Mouse (Mus musculus) MEL (cell line): ENCODE data around the gene Tm9sf1. TPM values are rescaled to one million over a fixed set of nuclear protein-coding genes. Genes with fewer than 3 reads are reported as not detected.

ENCODE experiments used
- DNase-seq: peaks from one replicate; pipeline ENCODE4 v3.0.0; 2011; ENCODE audit warnings: low read depth, low spot score
- H3K27ac ChIP-seq: 2 replicates; pipeline ENCODE4 v1.5.1; 2012; ENCODE audit warnings: low read depth, mild to moderate bottlenecking, control low read depth, low read length, moderate library complexity; ENCODE audit not compliant: control insufficient read depth
- H3K27me3 ChIP-seq, 2 experiments: fragments of 150-350 bp in 1 of 2; sonication (generic) in 1 of 2; 2 replicates each; pipeline ENCODE4 v1.6.1; 2012; ENCODE audit warnings: low read length in 2 of 2, mild to moderate bottlenecking in 2 of 2, improper control_type of control experiment in 1 of 2, moderate library complexity in 1 of 2; ENCODE audit not compliant: insufficient read depth in 2 of 2, control insufficient read depth in 1 of 2
- H3K36me3 ChIP-seq, 2 experiments: 2 replicates each; pipeline ENCODE4 v1.6.1; 2012 to 2014; ENCODE audit warnings: low read length in 2 of 2, improper control_type of control experiment in 1 of 2, inconsistent platforms in 1 of 2, mild to moderate bottlenecking in 1 of 2; ENCODE audit not compliant: insufficient read depth in 2 of 2, control insufficient read depth in 1 of 2
- H3K4me1 ChIP-seq, 2 experiments: fragments of 150-350 bp in 1 of 2; sonication (generic) in 1 of 2; 2 replicates each; pipeline ENCODE4 v1.6.1; 2012; ENCODE audit warnings: low read length in 2 of 2, improper control_type of control experiment in 1 of 2, mild to moderate bottlenecking in 1 of 2; ENCODE audit not compliant: insufficient read depth in 2 of 2, control insufficient read depth in 1 of 2
- H3K4me3 ChIP-seq, 2 experiments: fragments of 150-350 bp in 1 of 2; sonication (generic) in 1 of 2; 2 replicates each; pipeline ENCODE4 v1.5.1; 2012; ENCODE audit warnings: low read depth in 2 of 2, low read length in 2 of 2, mild to moderate bottlenecking in 2 of 2, moderate library complexity in 2 of 2, control low read depth in 1 of 2, improper control_type of control experiment in 1 of 2; ENCODE audit not compliant: control insufficient read depth in 1 of 2, insufficient read depth in 1 of 2
- H3K79me2 ChIP-seq: 2 replicates; pipeline ENCODE4 v1.6.1; 2012; ENCODE audit warnings: mild to moderate bottlenecking, low read length, moderate library complexity; ENCODE audit not compliant: control insufficient read depth, poor library complexity, insufficient read depth
- H3K9ac ChIP-seq: 2 replicates; pipeline ENCODE4 v1.6.1; 2012; ENCODE audit warnings: low read depth, mild to moderate bottlenecking, control low read depth, low read length, moderate library complexity; ENCODE audit not compliant: control insufficient read depth, poor library complexity, severe bottlenecking
- H3K9me3 ChIP-seq: fragments of 150-350 bp; sonication (generic); replicated peaks from 2 replicates; pipeline ENCODE4 v1.6.1; 2012; ENCODE audit warnings: mild to moderate bottlenecking, low read length, improper control_type of control experiment, moderate library complexity; ENCODE audit not compliant: insufficient read depth
- BHLHE40 ChIP-seq: IDR thresholded peaks from 2 replicates; pipeline ENCODE4 v1.6.1; 2012; ENCODE audit warnings: low read depth, mild to moderate bottlenecking, inconsistent platforms, low read length, improper control_type of control experiment, borderline replicate concordance
- CHD2 ChIP-seq: IDR thresholded peaks from 2 replicates; pipeline ENCODE4 v1.6.1; 2011; ENCODE audit warnings: low read length, improper control_type of control experiment
- CTCF ChIP-seq, 3 experiments: IDR thresholded peaks in 2 of 3; conservative IDR thresholded peaks in 1 of 3; 2 replicates each; pipeline ENCODE4 v1.5.1; 2011 to 2012; ENCODE audit warnings: low read length in 3 of 3, low read depth in 2 of 3, mild to moderate bottlenecking in 2 of 3, improper control_type of control experiment in 1 of 3, inconsistent platforms in 1 of 3, mixed read lengths in 1 of 3, moderate library complexity in 1 of 3; ENCODE audit not compliant: control insufficient read depth in 1 of 3, insufficient read depth in 1 of 3, poor library complexity in 1 of 3, severe bottlenecking in 1 of 3
- E2F4 ChIP-seq: IDR thresholded peaks from 2 replicates; pipeline ENCODE4 v1.6.1; 2011; ENCODE audit warnings: low read depth, low read length, improper control_type of control experiment, borderline replicate concordance
- ELF1 ChIP-seq: IDR thresholded peaks from 2 replicates; pipeline ENCODE4 v1.6.1; 2014; ENCODE audit warnings: low read depth, mild to moderate bottlenecking, inconsistent platforms, low read length, improper control_type of control experiment, moderate library complexity
- EP300 ChIP-seq, 2 experiments: IDR thresholded peaks; 2 replicates each; pipeline ENCODE4 v1.6.1; 2011; ENCODE audit warnings: improper control_type of control experiment in 2 of 2, low read length in 2 of 2, low read depth in 1 of 2, mild to moderate bottlenecking in 1 of 2
- ETS1 ChIP-seq: IDR thresholded peaks from 2 replicates; pipeline ENCODE4 v1.6.1; 2012; ENCODE audit warnings: low read depth, mild to moderate bottlenecking, inconsistent platforms, low read length, improper control_type of control experiment, moderate library complexity
- GABPA ChIP-seq: IDR thresholded peaks from 2 replicates; pipeline ENCODE4 v1.6.1; 2012; ENCODE audit warnings: low read depth, mild to moderate bottlenecking, inconsistent platforms, low read length, improper control_type of control experiment, moderate library complexity
- KAT2A ChIP-seq: conservative IDR thresholded peaks from 2 replicates; pipeline ENCODE4 v1.6.1; 2012; ENCODE audit warnings: low read depth, low read length, improper control_type of control experiment, inconsistent platforms
- MAFK ChIP-seq: IDR thresholded peaks from 2 replicates; pipeline ENCODE4 v1.6.1; 2011; ENCODE audit warnings: low read depth, mild to moderate bottlenecking, low read length, improper control_type of control experiment, borderline replicate concordance
- MEF2A ChIP-seq: IDR thresholded peaks from 2 replicates; pipeline ENCODE4 v1.6.1; 2014; ENCODE audit warnings: low read depth, mild to moderate bottlenecking, inconsistent platforms, low read length, improper control_type of control experiment; ENCODE audit not compliant: poor library complexity, insufficient replicate concordance, severe bottlenecking; ENCODE audit errors: extremely low read depth
- NELFE ChIP-seq: IDR thresholded peaks from 2 replicates; pipeline ENCODE4 v1.6.1; 2011; ENCODE audit warnings: low read depth, low read length, improper control_type of control experiment
- POLR2AphosphoS2 ChIP-seq: IDR thresholded peaks from 2 replicates; pipeline ENCODE4 v1.6.1; 2011; ENCODE audit warnings: low read length, improper control_type of control experiment
- RAD21 ChIP-seq: IDR thresholded peaks from 2 replicates; pipeline ENCODE4 v1.6.1; 2011; ENCODE audit warnings: mild to moderate bottlenecking, low read depth, low read length, improper control_type of control experiment
- SIN3A ChIP-seq: IDR thresholded peaks from 2 replicates; pipeline ENCODE4 v1.6.1; 2012; ENCODE audit warnings: low read length, improper control_type of control experiment, inconsistent platforms
- UBTF ChIP-seq: IDR thresholded peaks from 2 replicates; pipeline ENCODE4 v1.6.1; 2012; ENCODE audit warnings: low read depth, mild to moderate bottlenecking, inconsistent platforms, low read length, improper control_type of control experiment, moderate library complexity, borderline replicate concordance; ENCODE audit not compliant: insufficient read depth
- USF1 ChIP-seq: IDR thresholded peaks from 2 replicates; pipeline ENCODE4 v1.6.1; 2014; ENCODE audit warnings: low read depth, mild to moderate bottlenecking, inconsistent platforms, low read length, improper control_type of control experiment, moderate library complexity
- polyA plus RNA-seq, 2 experiments: library from polyadenylated mRNA; stranded (reverse) in 1 of 2; unstranded in 1 of 2; fragments of >175 nt in 1 of 2; fragments of >200 nt in 1 of 2; gene quantifications; 2 replicates each; pipeline versions ENCODE4 v1.2.1 to v1.2.4; 2012; ENCODE audit warnings: low replicate concordance in 2 of 2, low read depth in 1 of 2; ENCODE audit not compliant: insufficient read length in 2 of 2, insufficient read depth in 1 of 2, missing spikeins in 1 of 2
- total RNA-seq: library from RNA; depleted of rRNA; stranded (reverse); fragments of 300-350 nt; gene quantifications from 2 replicates; pipeline ENCODE4 v1.2.3, GENCODE M21; 2012

The Tm9sf1 gene
- total and polyA plus RNA-seq, 3 experiments: 60.5 to 80.1 TPM; not detected in 1

DNA sequence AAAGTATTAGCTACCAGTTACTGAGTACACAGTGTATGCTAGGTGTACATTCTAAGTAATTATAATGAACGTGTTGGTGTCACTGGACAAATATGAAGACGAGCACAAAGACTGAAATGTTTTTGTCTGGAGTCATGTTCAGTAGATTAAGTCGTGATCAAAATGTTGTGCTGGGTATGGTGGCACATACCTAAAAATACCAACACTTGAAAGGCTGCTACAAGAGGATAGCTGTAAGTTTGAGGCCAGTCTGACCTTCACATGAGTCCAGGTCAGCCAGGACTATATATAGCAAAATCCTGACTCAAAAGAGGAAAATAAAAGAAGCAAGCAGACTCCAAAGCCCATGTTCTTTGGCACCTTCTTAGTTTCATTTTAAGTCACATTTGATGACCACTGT lies 13.3 kb upstream of the Tm9sf1 start:
- Histone ChIP-seq H3K4me3 (no peak overlapping the region), H3K27me3 (no peaks in the 10 kb centered on the region), H3K4me1 (peaks cover 3 to 14% of the 10 kb centered on the region in 2 experiments), H3K9ac (no peak overlapping the region), H3K27ac (no peak overlapping the region), H3K36me3 (peaks cover 0 to 11% of the 10 kb centered on the region in 2 experiments; a peak in 3 of 4 replicates), H3K9me3 (no peaks in the 10 kb centered on the region), H3K79me2 (no peaks in the 10 kb centered on the region; the same call in 1 of the 2 replicates)
- no peak for DNase-seq
- TF ChIP-seq E2F4 (no peak), MAFK (no peak), POLR2AphosphoS2 (no peak), ETS1 (no peak), EP300 (IDR thresholded peaks at IDR 0.05; ENCODE audit: low read depth in 1 of 2, low read length in 2 of 2) (no peak), RAD21 (no peak), MEF2A (no peak), GABPA (no peak), CTCF (IDR thresholded peaks at IDR 0.05 in 2 of 3, conservative IDR thresholded peaks at IDR 0.05 in 1 of 3; ENCODE audit: control insufficient read depth in 1 of 3, insufficient read depth in 1 of 3, low read depth in 2 of 3, low read length in 3 of 3, poor library complexity in 1 of 3, severe bottlenecking in 1 of 3) (no peak)

DNA sequence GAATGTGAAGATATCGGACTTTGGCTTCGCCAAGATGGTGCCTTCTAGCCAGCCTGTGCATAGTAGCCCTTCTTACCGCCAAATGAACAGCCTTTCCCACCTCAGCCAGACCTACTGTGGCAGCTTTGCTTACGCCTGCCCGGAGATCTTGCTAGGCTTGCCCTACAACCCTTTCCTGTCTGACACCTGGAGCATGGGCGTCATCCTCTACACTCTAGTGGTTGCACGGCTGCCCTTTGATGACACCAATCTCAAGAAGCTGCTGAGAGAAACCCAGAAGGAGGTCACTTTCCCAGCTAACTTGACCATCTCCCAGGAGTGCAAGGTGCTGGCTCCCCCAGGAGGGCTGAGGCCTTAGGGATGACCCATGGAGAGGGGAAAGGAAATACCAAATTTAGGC lies 7.9 kb upstream of the Tm9sf1 start:
- Histone ChIP-seq H3K4me3 (no peak overlapping the region), H3K36me3 (no peaks in the 10 kb centered on the region; a peak in 1 of 4 replicates), H3K9me3 (no peaks in the 10 kb centered on the region), H3K79me2 (no peaks in the 10 kb centered on the region), H3K9ac (no peak overlapping the region), H3K4me1 (no peaks in the 10 kb centered on the region), H3K27ac (no peak overlapping the region), H3K27me3 (no peaks in the 10 kb centered on the region)
- DNase-seq: no peak
- TF ChIP-seq BHLHE40 (no peak), CHD2 (no peak), MEF2A (no peak), CTCF (IDR thresholded peaks at IDR 0.05 in 2 of 3, conservative IDR thresholded peaks at IDR 0.05 in 1 of 3; ENCODE audit: control insufficient read depth in 1 of 3, insufficient read depth in 1 of 3, low read depth in 2 of 3, low read length in 3 of 3, poor library complexity in 1 of 3, severe bottlenecking in 1 of 3) (no peak), UBTF (no peak), USF1 (no peak), KAT2A (no peak), ELF1 (no peak), SIN3A (no peak), NELFE (no peak)
